Mouse (Mus musculus): Measurements from ENCODE around the gene Gm10320. TPM values are rescaled to one million over a fixed set of nuclear protein-coding genes. Genes with fewer than 3 reads are reported as not detected.

Gm10320 gene
- not detected for total RNA-seq (2023)

DNA sequence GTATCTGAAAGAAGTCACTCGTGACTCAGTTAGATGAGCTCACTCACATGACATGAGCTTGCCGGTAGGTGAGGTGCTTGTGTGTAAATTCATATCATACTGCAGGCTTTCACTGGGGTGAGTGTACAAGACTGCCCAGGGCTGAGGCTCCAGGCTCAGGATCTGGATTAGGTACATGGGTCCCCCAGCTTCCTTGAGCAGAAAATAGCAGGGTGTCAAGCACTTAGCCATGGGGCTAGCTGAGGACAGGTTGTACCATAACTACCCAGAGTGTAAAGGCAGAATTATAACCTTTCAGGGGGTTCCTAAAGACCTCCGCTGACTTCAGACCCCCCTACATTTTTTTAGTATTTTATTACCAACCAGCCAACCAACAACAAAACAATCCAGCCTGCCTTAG, at the start of gene Gm10320:
Gene Gm10320 (minus strand): TSS at position 93 of the 400 bp plus-strand sequence.

Other genes with a start within 250 kb of the Gm10320 start
- gene Utp15, start 229.0 kb downstream of the Gm10320 start, total RNA-seq (2023): 46.2 TPM
- 27.0 TPM for gene Ankra2, start 228.9 kb downstream of the Gm10320 start, total RNA-seq (2023)
- gene Gm21976, start 212.1 kb downstream of the Gm10320 start, total RNA-seq (2023): not detected
- gene Btf3, start 175.0 kb downstream of the Gm10320 start, total RNA-seq (2023): 446 TPM
- gene Foxd1, start 137.8 kb downstream of the Gm10320 start, total RNA-seq (2023): not detected
- not detected for gene Tmem174, start 145.4 kb upstream of the Gm10320 start, total RNA-seq (2023)
- gene Tmem171, start 202.8 kb upstream of the Gm10320 start, total RNA-seq (2023): 0.50 TPM